Mouse (Mus musculus): ENCODE measurements at regions not wholly inside any gene's neighbourhood (a gene's known extent, or its start where the extent isn't known, plus 50 kb on each side); places are given as distances from the start of the nearest gene placed in this dataset.

- DNase-seq (ENCODE audit: low read depth) = no peak
These were observed 286.3 kb upstream of the Mpdz start for GRCm38 (mm10) chr4:81728961-81729360.

DNA sequence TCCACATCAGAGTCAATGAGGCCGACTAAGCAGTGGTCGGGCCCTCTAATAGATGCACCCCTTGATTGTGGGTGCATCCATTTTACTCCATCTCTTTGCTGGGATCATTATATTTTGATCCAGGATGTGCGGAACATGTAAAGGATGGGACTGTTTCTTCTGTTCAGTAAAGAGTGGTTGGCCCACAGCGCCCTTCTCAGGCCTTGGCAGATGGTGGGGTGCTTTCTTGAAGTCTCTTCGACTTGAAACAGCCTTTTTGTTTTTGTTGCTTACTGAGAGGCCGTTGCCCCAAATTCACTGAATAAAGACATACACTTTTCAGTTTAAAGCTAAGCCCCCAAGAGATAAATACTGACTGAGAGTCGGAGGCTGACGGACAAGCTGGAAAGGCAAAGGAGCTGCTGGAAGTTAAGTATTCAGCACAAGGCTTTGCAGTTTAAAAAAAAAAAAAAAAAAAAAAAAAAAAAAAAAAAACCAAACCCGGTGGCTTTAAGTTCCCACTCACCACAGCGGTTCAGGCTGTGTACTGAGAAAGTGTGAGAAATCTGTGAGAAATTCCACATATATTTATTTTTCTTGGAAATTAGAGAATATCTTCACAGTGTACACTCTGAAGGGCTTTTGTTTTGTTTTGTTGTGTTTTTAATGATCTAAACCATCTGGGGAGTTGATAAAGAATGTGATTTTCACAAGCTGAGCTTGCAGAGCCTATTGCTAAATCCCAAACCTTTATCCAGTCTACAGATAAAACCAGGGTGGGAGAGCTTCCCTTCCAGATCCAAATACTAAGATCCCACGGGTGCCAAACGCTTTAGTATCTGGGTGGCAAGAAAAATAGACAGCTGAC lies 285.3 kb upstream of the Mpdz start:
- peak; percentile 64 for DNase-seq (ENCODE audit: low read depth)

GRCm38 (mm10) chr4:81726761-81727723 lies 284.4 kb upstream of the Mpdz start:
- no peak for DNase-seq (ENCODE audit: low read depth)

- peak; percentile 51 for DNase-seq (ENCODE audit: low read depth)
These were observed 282.1 kb upstream of the Mpdz start for GRCm38 (mm10) chr4:81724751-81725150.

GRCm38 (mm10) chr4:81712378-81712777 lies 269.8 kb upstream of the Mpdz start:
- DNase-seq (ENCODE audit: low read depth) = no peak

GRCm38 (mm10) chr4:81695182-81695581 lies 252.6 kb upstream of the Mpdz start:
- no peak for DNase-seq (ENCODE audit: low read depth)

- DNase-seq (ENCODE audit: low read depth) = no peak
These were observed 234.6 kb upstream of the Mpdz start for GRCm38 (mm10) chr4:81677205-81677604.

DNA sequence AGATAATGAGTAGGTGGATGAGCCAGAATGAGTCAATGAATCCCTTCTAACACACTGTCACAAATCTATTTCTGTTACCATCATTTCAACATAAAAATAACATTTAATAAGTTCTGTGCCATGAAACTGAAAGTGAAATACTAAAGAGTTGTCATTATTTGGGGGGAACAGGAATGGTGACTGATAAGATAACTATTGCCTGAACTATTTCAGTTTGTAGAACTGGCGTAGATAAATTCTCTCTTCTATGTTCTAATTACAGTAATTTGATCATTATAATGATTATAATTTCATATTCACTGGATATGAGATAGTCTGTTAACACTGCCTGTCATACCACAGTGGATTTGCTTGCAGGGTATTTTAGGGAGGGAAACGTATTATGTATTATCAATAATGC lies 232.3 kb upstream of the Mpdz start:
- DNase-seq (ENCODE audit: low read depth) = no peak

- no peak for DNase-seq (ENCODE audit: low read depth)
These were observed 231.0 kb upstream of the Mpdz start for GRCm38 (mm10) chr4:81673398-81674265.

DNA sequence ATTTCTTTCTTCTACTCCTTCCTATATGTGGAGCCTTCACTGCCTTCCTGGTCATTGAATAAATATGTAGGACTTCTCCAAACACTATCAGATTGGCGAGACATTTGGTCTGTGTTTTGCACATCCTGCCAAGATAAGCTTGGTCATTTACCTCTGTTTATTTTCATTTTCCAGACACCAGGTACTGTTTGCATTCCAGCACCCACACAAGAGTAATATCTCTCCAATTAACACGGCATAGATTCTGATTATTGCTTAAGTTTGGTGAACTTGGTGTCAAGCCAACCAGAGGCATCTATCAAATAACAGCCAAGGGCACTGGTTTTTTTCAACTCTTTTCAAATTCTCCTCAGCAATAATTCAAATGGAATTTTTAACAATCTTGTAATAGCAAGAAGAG lies 229.4 kb upstream of the Mpdz start:
- peak; percentile 82 for DNase-seq (ENCODE audit: low read depth)

GRCm38 (mm10) chr4:81669181-81669580 lies 226.6 kb upstream of the Mpdz start:
- DNase-seq (ENCODE audit: low read depth) = peak; percentile 38

DNA sequence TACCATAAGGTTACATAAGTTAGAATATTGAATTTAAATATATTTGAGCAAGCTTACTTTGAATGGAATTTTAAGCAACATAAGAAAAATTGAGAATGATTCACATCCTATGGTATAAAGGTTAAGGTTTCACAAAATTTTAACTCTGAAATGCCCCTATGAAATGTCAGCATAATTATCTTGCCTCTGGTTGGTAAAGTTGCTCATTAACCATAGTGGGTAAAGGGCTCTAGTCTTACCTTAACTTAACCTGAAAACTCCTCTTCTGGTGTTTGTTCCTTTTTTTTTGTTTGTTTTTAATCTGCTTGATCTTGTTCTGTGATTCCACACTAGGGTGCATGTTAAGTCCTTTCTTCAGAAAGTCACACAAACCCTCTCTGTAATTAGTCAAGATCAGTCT lies 218.5 kb upstream of the Mpdz start:
- no peak for DNase-seq (ENCODE audit: low read depth)

DNA sequence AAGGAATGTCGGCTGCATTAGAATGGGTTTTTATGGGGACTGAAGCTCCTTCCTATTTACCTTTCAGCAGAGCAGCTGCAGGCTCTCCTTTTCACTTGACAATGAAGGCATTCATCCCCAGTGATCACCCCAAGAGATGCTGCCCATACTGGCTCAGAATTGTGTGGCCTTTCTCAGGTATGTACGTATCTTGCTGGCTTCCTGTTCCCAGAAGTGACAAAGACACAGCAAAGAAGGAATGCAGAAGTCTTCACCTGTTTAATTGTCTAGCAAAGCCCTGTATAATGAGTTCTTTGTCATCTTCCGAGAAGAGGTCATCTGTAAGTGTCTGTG lies 185.8 kb upstream of the Mpdz start:
- no peak for DNase-seq (ENCODE audit: low read depth)

GRCm38 (mm10) chr4:81627714-81628495 lies 185.3 kb upstream of the Mpdz start:
- DNase-seq (ENCODE audit: low read depth) = no peak

DNA sequence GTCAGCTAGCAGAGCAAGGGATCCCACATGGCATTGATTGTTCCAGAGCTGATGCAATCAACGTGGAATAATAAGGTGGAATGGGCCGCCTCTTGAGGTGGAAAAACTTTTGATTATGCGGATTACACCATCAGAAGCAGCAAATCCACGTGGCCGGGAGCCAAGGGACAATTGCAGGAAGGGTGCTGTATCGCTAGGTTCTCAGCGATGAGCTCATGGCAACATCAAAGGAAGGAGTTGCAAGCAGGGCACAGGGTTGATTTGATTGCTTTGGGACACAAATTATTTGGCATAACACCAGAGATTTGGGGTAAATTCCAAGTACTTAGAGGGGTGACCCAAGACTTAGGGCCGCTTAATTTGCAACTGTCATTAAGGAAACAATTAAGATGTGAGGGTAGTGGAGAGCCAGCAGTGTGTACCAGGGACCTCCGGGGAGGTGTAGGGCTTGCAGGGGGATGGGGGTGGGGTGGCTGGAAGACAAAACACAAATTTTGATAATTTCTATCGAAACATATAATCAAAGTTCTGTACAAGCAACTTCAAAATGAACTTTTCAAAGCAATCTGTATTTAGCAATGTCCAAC lies 182.8 kb upstream of the Mpdz start:
- DNase-seq (ENCODE audit: low read depth) = peak; percentile 20

GRCm38 (mm10) chr4:81624111-81624510 lies 181.5 kb upstream of the Mpdz start:
- no peak for DNase-seq (ENCODE audit: low read depth)

GRCm38 (mm10) chr4:81621391-81622137 lies 178.9 kb upstream of the Mpdz start:
- DNase-seq (ENCODE audit: low read depth) = peak; percentile 86

- DNase-seq (ENCODE audit: low read depth) = no peak
These were observed 174.6 kb upstream of the Mpdz start for GRCm38 (mm10) chr4:81617191-81617590.

DNA sequence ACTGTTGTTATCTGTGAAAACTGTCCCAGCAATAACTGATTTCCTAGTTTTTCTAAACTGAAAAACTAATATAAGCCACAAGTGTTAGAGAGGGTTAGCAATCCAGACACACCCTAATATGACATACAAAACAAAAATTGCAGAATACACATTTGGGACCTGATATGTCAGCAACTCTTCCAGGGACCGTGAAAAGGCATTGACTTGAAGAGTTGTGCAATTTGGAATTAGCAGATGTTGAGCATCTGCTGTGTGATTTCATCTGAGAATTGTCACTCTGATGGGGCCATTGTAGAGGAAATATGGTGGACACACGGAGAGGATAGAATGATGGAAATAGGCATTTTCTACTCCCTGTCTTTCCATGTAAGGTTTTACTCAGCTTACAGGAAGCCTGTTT lies 168.6 kb upstream of the Mpdz start:
- DNase-seq (ENCODE audit: low read depth) = no peak

DNA sequence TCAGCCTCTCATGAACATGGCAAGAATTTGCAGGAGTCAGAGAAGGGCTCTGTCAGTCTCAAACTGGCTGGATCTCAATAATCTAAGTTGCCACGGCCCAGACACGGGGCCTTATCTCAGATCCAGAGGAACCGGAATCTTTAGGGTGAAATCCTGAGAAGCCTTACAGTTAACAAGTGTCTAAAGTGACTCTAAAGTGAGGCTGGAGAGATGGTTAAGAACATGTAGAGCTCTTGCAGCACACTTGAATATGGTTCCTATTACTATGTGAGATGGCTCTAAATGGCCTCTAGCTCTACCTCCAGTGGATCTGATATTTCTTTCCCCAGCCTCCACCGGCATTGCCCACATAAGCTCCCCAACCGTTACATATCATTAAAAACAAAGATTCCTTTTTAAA lies 157.8 kb upstream of the Mpdz start:
- DNase-seq (ENCODE audit: low read depth) = no peak

All from NIH3T3 (cell line).